Mouse (Mus musculus): Measurements from ENCODE around the gene Baiap2. TPM values are rescaled to one million over a fixed set of nuclear protein-coding genes. Genes with fewer than 3 reads are reported as not detected.

The Baiap2 gene
- total RNA-seq, 2 experiments from 2014 or later, result 259 to 273 TPM

DNA sequence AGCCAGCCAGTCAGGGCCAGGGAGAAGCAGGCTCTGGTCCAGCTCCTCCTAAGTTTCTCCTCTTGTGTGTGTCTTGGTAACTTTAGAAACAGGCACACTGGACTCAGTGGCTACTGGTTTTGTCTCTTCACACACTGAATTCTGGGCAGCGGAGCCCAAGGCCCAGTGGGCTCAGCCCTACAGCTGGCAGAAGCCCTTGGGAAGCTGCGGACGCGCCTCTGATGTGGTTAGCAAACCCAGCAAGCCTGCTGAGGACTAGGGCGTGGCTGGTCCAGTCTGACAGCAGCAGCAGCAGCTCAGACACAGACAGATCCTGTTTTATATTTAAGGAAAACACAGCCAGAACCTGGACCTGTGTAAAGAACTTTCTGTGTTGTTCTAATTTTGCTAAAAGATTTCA lies 59.5 kb downstream of the Baiap2 start:
- DNase-seq (ENCODE audit: low spot score in 2 of 2), result no peak
- intact Hi-C loops (cut with DNase I), result no loop called here

DNA sequence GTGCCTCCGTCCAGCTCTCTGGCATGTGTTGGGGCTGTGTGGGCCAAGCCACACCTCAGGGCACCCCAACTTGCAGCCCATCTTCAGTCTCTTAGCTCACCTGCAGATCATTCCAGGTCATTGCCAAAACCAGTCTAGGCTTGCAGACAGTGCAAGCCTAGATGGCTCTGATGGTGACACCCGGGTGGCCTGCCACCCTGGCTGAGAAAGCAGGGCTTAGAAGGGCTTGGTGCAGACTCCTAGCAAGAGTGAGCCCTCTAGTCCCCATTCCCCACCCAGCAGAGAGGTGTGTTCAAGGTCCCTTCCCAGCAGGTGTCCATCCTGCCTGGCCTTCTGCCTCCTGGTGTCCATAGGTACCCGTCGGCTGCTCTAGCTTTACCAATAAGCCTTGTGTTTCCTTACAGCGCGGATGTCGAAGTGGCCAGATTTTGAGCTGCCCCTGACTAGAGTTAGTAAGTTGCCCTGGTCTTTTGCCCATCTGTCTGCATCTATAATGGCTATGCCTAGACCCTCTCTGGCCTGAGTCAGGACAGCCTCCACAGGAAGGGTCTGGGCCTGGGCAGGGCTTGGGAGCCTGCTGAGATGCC lies 60.2 kb downstream of the Baiap2 start:
- intact Hi-C loops (cut with DNase I), result no loop called here
- DNase-seq (ENCODE audit: low spot score in 2 of 2), result no peak

DNA sequence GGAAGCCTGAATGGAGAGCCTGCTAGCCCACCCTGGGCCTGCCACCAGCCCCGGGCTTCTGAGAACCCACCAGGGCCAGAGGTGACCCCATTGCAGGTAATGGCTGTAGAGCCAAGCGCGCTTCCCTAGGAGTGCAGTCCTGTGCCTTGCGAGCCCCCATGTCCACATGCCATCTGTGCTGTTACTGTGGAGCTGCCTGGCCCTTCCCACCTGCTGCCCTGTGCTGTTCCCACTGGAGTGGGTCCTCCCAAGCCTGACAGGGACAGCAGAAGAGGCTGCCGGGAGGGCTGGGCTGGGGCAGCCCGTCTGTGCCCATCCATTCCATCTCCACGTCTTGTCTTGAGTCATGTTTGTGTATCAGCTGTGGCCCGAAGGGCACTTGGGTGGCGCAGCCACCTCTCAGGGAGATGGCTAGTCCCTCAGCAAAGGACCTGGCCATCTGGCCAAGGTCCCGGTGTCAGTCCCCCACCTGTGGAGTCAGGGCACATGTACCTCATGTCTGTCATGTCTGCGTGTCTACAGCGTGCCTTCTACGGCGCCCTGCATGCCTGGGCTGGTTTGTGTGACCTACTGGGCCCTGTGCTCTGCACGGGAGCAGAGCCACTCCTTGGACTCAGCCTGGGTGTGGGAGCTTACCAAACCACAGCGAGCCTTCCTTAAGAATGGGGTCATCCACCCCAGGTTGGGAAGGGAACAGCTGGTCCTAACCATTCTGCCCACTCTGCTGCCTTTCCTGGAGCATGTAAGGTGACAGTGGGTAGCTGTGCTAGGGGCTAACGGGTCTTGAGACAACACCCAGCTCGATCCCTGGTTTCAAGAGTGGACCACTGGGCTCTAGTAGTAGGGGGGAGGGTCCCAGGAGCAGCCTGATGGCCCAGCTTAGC lies 63.1 kb downstream of the Baiap2 start:
- DNase-seq (ENCODE audit: low spot score in 2 of 2), result no peak
- intact Hi-C loops (cut with DNase I), result no loop called here

DNA sequence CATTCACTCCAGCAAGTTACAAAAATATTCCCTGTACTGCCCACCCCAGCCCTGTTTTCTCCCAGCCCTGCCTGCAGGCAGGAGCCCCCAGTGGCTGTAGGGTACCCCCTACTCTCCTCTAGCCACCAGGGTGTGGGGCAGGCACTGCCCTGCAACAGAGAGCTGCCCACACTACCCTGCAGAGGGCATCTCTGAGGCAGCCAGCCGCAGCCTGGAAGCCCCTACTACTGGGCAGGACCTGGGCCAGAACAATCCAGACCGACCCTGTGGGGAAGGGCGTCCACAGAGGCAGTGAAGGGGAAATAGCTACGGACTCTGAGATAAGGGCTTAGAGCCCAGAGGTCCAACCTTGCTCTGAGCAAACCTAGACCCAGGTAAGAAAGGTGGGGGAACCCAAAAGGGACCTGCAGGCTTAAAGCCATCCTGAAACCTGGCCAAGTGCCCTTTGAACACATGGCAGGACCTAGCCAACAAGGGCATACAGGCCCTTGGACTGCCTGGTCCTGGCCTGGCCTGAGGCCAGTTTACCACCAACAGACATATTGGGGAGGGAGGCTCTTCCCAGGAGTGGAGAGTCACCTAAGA lies 65.0 kb downstream of the Baiap2 start:
- intact Hi-C loops (cut with DNase I), result no loop called here

DNA sequence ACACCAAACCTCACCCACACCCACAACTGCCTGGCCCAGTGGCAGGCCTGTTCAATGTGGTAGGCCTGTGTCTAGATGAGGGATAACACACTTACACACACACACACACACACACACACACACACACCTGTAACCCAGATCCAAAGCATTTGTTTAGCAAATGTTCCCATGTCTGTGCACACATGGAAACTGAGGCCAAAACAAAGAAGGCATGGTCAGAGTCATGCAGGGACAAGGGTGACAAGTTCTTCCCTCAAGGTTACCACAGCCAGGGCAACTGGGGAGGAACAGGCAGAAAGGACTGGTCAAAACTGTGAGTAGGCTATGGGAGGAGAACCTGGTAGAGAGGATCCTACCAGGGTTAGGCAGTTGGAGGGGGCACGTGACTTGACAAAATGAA lies 65.9 kb downstream of the Baiap2 start:
- intact Hi-C loops (cut with DNase I), result no loop called here

More for the DNA sequence above, 65.0 kb downstream of the Baiap2 start:
- no peak for DNase-seq (ENCODE audit: low spot score in 2 of 2)

DNA sequence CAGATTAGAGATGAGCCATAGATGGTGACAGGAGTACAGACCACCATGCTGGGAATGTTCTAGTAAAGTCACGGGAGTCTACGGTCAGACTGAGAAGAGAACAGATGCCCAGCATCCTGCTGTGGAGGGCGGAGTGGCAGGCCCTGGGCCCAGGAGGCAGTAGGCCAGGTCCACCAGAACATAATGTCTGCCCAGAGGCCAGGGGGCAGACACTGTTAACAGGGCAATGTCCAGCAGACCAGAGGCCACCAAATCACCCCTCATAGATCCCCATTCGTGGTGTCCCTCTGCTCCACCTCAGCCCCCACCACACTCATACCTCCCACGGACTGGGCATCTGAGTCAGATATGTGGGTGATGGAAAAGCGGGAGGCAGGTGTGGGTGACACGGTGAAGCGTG lies 66.4 kb downstream of the Baiap2 start:
- intact Hi-C loops (cut with DNase I), result no loop called here
- no peak for DNase-seq (ENCODE audit: low spot score in 2 of 2)

More for the DNA sequence above, 65.9 kb downstream of the Baiap2 start:
- DNase-seq (ENCODE audit: low spot score in 2 of 2), result no peak

DNA sequence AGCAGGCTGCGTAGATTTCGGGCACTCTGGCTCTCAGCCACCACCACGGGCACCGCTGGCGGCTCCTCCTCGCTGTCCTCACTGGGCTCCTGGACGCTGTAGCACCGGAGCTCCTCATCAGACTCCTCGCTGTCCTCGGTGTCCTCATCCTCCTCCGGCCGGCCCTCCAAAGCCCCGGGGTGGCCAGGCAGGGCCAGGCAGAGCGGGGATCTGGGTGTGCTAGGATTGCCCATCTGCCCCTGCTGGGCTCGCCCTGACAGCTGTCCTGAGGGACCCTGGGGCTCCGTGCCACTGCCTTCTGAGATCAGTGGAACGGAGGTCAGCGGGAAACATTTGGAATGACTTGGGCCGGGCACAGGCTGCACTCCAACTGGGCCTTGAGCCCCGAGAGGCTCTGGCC lies 67.4 kb downstream of the Baiap2 start:
- DNase-seq (ENCODE audit: low spot score in 2 of 2), result no peak
- intact Hi-C loops (cut with DNase I), result loop anchor here (5.0 kb wide), 1 partner anchor 92 kb away; no protein-coding TSS in a partner anchor

DNA sequence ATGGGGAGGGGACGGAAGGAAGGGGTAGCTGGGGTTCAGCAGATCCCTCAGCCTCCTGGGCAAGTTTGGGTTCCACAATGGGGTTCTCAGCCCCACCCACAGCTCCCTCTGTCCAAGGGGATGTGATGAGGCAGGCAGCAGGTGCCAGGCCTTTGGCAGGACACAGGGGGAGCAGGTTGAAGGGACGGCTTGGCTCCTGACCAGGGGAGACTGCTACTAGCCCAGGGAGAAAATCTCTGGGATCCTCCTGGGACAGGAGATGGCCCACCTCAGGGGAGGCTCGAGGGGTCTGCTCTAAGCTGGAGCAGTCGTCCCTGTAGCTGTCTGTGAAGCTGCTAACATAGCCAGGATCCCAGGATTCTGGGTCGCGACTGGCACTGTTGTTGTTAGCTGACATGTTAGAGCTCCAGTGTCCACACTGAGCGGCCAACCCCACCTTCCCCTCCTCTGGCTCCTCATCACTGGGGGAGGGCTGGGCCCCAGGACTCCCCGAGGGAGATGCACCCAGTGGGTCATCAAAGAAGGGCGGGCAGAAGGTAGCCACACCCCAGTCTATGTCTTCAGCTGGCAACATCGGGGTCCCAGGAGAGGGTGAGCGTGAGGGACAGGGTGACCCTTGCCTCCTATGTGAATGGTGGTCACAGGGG lies 68.7 kb downstream of the Baiap2 start:
- intact Hi-C loops (cut with DNase I), result loop anchor here (5.0 kb wide), 1 partner anchor 91 kb away; no protein-coding TSS in a partner anchor
- no peak for DNase-seq (ENCODE audit: low spot score in 2 of 2)

DNA sequence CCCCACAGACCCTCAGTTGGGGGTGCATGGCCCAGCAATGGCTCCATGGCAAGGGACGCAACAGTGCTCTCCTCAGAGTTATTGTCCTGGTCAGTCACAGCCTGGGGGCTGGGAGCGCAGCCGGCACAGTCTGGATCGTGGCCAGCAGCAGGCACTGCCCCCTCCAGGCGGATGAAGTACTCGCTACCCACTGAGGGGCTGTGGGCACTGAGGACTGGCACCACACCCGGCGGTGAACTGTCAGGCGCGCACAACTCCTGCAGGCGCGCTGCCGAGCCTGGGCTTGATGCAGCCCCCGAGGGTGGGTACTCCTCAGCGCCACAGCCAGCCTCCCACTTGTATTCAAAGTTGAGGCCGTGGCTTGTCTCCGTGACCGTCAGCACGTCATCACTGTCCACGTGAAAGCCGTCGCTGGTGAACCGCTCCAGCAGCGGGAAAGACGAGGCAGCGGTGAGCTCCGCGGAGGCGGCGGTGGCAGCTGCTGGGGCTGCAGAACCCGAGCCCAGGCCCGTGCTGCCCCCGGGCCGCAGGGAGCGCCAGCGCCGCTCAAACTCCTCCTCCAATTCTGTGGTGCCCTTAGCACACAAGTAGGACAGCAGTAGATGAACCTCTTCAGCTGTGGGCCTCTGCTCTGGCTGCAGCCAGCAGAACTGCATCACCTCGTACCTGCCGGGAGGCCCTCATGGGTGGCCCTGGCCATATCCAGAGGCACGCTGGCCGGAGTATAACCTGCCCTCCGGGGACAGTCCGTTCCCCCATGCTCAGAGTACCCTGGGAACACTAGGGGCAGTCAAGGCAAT lies 69.4 kb downstream of the Baiap2 start:
- intact Hi-C loops (cut with DNase I), result loop anchor here (2.0 to 5.0 kb wide), 2 partner anchors 35 to 90 kb away; partner anchors contain the start of gene Aatk
- peak in 1 of 2 experiments; percentile 53 for DNase-seq (ENCODE audit: low spot score in 2 of 2)

DNA sequence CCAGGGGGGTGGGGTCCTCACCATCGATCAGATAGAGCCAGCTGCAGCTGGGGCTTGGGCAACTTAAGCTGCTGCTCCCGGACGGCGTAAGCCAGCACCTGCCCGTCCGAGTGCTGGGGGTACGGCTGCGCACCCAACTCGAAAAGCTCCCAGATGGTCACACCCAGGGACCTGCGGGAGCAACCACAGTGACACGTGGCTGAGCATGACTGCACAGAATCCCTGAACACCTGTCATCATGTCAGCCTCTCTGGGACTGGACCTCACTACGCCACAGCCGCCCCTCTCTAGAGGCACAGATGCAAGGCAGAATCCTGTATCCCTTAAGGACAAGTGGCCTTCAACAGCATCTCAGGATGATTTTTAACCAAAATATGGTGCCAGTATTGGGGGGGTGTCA lies 70.1 kb downstream of the Baiap2 start:
- intact Hi-C loops (cut with DNase I), result loop anchor here (1.0 to 5.0 kb wide), 3 partner anchors 34 to 90 kb away; partner anchors contain the start of gene Aatk
- DNase-seq (ENCODE audit: low spot score in 2 of 2), result no peak

DNA sequence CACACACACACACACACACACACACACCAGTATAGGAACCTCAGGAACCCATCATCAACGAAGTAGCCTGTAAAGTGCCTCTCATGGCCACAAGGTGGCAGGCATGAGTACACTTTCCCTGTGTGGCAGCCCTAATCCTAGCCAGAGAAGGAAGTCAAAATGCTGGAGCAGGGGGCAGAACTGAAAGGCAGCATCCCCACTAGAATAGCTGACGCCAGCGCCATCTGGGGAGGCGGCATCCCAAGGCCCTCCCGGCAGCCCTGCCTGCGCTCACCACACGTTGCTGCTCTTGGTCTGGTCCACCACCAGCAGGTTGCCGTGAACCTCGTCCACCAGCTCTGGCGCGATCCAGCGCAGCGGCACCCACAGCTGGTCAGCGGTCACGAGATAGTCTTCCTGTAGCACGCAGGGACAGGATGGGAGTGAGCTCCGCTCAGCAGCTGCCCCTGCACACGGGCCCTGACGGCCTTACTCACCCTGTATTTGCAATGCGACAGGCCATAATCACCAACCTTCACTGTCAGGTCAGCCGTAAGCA lies 70.7 kb downstream of the Baiap2 start:
- DNase-seq (ENCODE audit: low spot score in 2 of 2), result peak; percentile 87 to 92
- intact Hi-C loops (cut with DNase I), result loop anchor here (1.0 to 5.0 kb wide), 3 partner anchors 34 to 89 kb away; partner anchors contain the start of gene Aatk

DNA sequence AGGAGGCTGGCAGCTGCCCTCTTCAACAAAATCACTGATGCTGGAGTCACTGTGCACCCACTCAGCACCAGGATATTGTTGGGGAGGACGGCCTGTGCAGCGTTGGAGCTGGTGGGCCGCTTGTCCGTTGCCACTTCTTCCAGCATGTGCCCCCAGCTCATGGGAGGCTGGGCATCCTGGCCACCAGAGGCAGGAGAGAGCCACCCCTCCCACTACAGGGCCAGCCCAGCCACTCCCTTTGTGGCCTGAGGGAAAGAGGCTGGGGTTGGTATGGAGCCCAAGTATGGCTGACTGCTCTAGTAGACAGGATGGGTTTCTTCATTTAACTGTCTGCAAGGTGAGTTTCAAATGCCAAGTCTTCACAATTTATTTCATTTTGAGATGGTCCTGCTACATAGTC lies 72.2 kb downstream of the Baiap2 start:
- intact Hi-C loops (cut with DNase I), result loop anchor here (5.0 kb wide), 2 partner anchors 68 to 88 kb away; no protein-coding TSS in a partner anchor
- DNase-seq (ENCODE audit: low spot score in 2 of 2), result no peak

DNA sequence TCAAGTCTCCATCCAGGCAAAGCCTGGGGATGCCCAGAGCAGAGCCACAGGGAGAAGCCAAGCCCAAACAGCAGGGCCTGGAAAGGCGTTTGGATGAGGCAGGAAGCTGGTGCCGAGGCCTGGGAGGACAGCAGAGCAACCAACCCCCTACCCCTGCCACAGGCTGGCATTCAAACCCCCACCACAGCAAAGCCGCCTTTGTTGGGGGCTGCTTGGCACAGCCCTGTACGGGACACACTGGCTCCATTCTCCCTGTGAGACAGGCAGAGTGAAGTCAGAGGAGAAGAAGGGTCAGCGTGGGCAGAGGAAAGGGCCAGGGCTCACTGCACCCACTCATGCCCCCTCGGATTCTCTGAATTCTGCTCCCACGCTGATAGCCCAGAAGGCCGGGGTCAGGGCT lies 74.4 kb downstream of the Baiap2 start:
- intact Hi-C loops (cut with DNase I), result loop anchor here (5.0 kb wide), 1 partner anchor 65 kb away; no protein-coding TSS in a partner anchor

DNA sequence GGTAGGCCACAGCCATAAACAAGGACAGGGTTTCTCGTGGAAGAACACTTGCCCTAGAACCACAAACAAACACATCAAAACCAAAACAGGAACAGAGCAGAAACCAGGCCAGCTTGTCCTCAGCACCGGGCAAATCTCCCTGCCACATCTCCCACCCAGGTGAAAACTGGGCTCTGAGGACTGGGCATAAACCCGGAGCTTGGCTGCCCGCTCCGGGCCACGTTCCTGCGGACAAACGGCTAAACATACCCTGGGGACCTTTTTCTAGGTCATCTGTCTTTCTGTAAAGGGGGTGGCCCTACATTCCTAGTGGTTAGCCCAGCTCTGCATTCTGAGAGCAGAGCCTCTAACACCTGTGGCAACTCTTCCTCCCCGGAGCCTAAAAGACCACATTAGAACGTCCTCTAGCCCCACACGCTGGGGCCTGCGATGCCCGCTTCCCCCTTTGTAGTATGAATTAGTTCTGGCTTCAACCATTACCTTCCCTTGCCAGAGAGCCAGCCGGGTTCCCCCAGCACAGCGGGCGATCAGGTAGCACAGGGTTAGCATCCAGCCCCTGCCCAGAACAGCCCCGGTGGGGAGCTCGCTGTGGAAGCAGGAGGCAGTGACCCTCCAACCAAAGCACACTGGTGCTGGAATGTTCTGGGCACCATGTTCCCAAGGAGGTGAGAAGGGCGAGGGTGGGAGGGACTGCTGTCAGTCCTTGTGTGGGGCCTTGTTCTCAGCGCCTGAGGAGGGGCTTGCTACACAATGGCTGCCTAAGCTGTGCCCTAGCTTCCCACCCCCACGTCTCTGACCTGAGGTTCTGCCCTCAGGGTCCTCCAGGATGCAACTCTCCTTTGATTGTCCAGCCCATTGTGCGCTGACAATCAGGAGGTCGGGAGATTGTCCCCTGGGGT lies 77.2 kb downstream of the Baiap2 start:
- no peak for DNase-seq (ENCODE audit: low spot score in 2 of 2)
- intact Hi-C loops (cut with DNase I), result loop anchor here (5.0 kb wide), 1 partner anchor 63 kb away; no protein-coding TSS in a partner anchor

More for the DNA sequence above, 74.4 kb downstream of the Baiap2 start:
- DNase-seq (ENCODE audit: low spot score in 2 of 2), result peak in 1 of 2 experiments; percentile 50

DNA sequence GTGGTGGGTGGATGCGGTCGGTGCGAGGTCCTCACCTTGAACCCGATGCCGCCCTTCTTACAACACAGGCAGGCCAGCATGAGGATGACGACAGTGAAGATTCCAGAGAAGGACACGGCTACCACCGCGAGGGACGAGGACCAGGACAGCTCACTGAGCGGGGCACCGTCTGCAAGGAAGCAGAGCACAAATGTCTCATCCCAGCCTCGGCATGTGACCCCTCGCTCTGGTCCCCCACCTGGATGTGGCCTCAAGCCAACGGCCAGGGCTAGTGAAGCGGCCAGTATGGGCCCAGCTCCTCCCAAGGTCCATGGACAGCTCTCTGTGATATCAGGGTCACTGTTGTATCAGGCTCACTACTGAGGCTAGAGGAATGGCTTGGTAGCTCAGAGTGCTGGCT lies 78.8 kb downstream of the Baiap2 start:
- intact Hi-C loops (cut with DNase I), result no loop called here
- DNase-seq (ENCODE audit: low spot score in 2 of 2), result no peak

DNA sequence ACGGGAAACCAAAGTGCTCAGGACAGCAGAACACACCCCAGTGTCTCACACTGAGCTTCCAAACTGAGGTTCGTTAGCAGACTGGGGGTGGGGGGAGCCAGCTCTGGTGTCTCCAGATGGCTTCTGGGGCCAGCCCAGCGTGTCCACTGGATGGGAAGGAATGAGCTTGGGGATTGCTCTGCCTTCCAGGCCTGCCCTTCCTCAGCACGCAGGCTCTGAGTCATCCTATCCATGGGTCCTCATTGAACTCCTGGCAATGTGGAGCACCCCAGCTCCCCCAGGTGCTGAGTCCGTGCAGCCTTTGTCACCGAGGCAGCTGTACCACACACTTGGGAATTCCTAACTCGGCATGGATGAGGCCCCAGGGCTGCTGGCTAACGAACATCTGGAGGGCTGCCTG lies 79.7 kb downstream of the Baiap2 start:
- no peak for DNase-seq (ENCODE audit: low spot score in 2 of 2)
- intact Hi-C loops (cut with DNase I), result no loop called here

DNA sequence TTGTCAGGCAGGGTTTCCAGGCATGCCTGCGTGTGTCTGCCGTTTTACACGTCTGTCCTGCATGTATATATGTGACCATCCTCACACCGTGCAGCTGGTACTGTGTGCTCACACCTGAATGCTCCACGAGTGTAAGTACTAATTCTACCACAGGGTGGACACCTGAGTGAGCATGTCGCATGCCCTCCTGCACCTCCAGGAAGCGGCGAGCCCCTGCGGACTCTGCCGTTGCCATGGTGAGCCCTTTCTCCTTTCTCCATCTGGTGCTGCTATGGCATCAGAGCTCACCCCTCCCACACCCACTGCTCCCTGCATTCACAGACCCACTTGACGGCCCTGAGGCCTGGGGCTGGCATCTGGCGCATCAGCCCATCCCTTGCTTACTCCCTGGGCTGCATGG lies 80.3 kb downstream of the Baiap2 start:
- no peak for DNase-seq (ENCODE audit: low spot score in 2 of 2)

DNA sequence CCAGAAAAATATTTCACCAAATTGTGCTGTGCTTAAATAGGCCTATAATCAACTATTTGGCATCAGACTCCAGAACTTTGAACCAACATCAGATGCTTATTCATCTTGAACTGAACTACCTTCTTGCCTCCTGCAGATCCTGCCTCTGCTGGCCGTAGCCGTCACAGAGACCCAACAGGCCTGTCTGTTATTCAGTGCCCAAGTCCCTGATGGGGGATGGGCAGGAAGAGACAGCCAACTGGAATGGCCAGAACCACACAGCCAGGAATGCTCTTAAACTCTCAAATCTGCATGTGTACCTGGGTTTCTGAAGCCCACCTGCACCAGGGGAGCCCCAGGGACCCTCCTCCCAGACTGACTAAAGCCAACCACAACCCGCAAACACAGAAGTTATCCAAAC lies 84.4 kb downstream of the Baiap2 start:
- no peak for DNase-seq (ENCODE audit: low spot score in 2 of 2)
- intact Hi-C loops (cut with DNase I), result no loop called here

More for the DNA sequence above, 80.3 kb downstream of the Baiap2 start:
- intact Hi-C loops (cut with DNase I), result no loop called here

Data from left cerebral cortex, postnatal 25 days (tissue).